Mouse (Mus musculus) splenic B cell, adult 2 months (primary cell): ENCODE results near the gene Vps35.

Source experiments
- DNase-seq: peaks from one replicate; pipeline ENCODE4 v3.0.0-alpha.2; 2011; ENCODE audit warnings: low read depth, low spot score
- H3K27me3 ChIP-seq: 2 replicates; pipeline ENCODE4 v1.6.1; 2012; ENCODE audit warnings: mild to moderate bottlenecking, low read length, moderate library complexity, mixed read lengths; ENCODE audit not compliant: control insufficient read depth, poor library complexity, insufficient read depth, severe bottlenecking
- H3K36me3 ChIP-seq: 2 replicates; pipeline ENCODE4 v1.6.1; 2012; ENCODE audit warnings: mild to moderate bottlenecking, low read length, moderate library complexity, mixed read lengths; ENCODE audit not compliant: control insufficient read depth, poor library complexity, insufficient read depth, severe bottlenecking

The Vps35 gene

GRCm38 (mm10) chr8:85301941-85302340 lies 2.3 kb upstream of the Vps35 start:
- no peaks in the 10 kb centered on the region for H3K27me3 ChIP-seq
- no peaks in the 10 kb centered on the region; the same call in 1 of the 2 replicates for H3K36me3 ChIP-seq
- DNase-seq: no peak

- no peaks in the 10 kb centered on the region for H3K27me3 ChIP-seq
- DNase-seq: peak; percentile 54
- no peaks in the 10 kb centered on the region; the same call in 1 of the 2 replicates for H3K36me3 ChIP-seq
Observed at GRCm38 (mm10) chr8:85298600-85299433, 785 bp downstream of the Vps35 start.

- H3K36me3 ChIP-seq: peaks cover 16% of the 10 kb centered on the region
- H3K27me3 ChIP-seq: no peaks in the 10 kb centered on the region
- DNase-seq: no peak
Observed at GRCm38 (mm10) chr8:85286846-85287245, 12.8 kb downstream of the Vps35 start.

- Histone ChIP-seq H3K36me3 (no peaks in the 10 kb centered on the region), H3K27me3 (no peaks in the 10 kb centered on the region)
- DNase-seq: no peak
Observed at GRCm38 (mm10) chr8:85227297-85227696, 72.3 kb downstream of the Vps35 start.

GRCm38 (mm10) chr8:85225688-85226087 lies 73.9 kb downstream of the Vps35 start, which contains the start of gene Olfr371:
Gene Olfr371, plus strand, starts transcription at chr8:85225988.
- Histone ChIP-seq H3K36me3 (no peaks in the 10 kb centered on the region), H3K27me3 (no peaks in the 10 kb centered on the region)
- DNase-seq: no peak

- no peaks in the 10 kb centered on the region for H3K36me3 ChIP-seq
- H3K27me3 ChIP-seq: no peaks in the 10 kb centered on the region
- no peak for DNase-seq
Observed at GRCm38 (mm10) chr8:85220992-85221391, 78.6 kb downstream of the Vps35 start.

- no peaks in the 10 kb centered on the region for H3K27me3 ChIP-seq
- no peaks in the 10 kb centered on the region for H3K36me3 ChIP-seq
Observed at GRCm38 (mm10) chr8:85220220-85220619, 79.4 kb downstream of the Vps35 start.

More at GRCm38 (mm10) chr8:85220220-85220619, 79.4 kb downstream of the Vps35 start:
- DNase-seq: no peak
